Mouse (Mus musculus) intestine, embryonic 15.5 days (tissue): ENCODE data around the gene Hykk. TPM values are rescaled to one million over a fixed set of nuclear protein-coding genes. Genes with fewer than 3 reads are reported as not detected.

Source experiments
- ATAC-seq: fragments of 200-750 bp; cut with Nextera tagmentation; 2 replicates; pipeline ENCODE4 v1.8.0; 2017; ENCODE audit warnings: moderate TSS enrichment, moderate library complexity
- H3K27ac ChIP-seq: fragments of 300-500 bp; sonication (generic); 2 replicates; pipeline ENCODE4 v1.5.1; 2015; ENCODE audit warnings: mild to moderate bottlenecking, inconsistent platforms
- H3K27me3 ChIP-seq: fragments of 300-500 bp; sonication (generic); replicated peaks from 2 replicates; pipeline ENCODE4 v1.6.1; 2015; ENCODE audit warnings: inconsistent platforms
- H3K36me3 ChIP-seq: fragments of 300-500 bp; sonication (generic); 2 replicates; pipeline ENCODE4 v1.6.1; 2015; ENCODE audit warnings: inconsistent platforms
- H3K4me1 ChIP-seq: fragments of 300-500 bp; sonication (generic); replicated peaks from 2 replicates; pipeline ENCODE4 v1.6.1; 2015; ENCODE audit warnings: inconsistent platforms
- H3K4me2 ChIP-seq: fragments of 300-500 bp; sonication (generic); replicated peaks from 2 replicates; pipeline ENCODE4 v1.6.1; 2015; ENCODE audit warnings: mild to moderate bottlenecking, inconsistent platforms
- H3K4me3 ChIP-seq: fragments of 300-500 bp; sonication (generic); replicated peaks from 2 replicates; pipeline ENCODE4 v1.5.1; 2015; ENCODE audit warnings: inconsistent platforms
- H3K9ac ChIP-seq: fragments of 300-500 bp; sonication (generic); 2 replicates; pipeline ENCODE4 v1.6.1; 2015; ENCODE audit warnings: inconsistent platforms
- H3K9me3 ChIP-seq: fragments of 300-500 bp; sonication (generic); 2 replicates; pipeline ENCODE4 v1.6.1; 2016; ENCODE audit warnings: inconsistent platforms
- WGBS: fragments of 180-500 bp; shearing (Covaris S2); methylation state at CpG from one replicate; pipeline ENCODE4 v1.1.7; 2015; 5-methylcytosine and 5-hydroxymethylcytosine counted together
- polyA plus RNA-seq: library from polyadenylated mRNA; unstranded; fragments of >200 nt; fragmentation: Nextera tagmentation; extraction: Ambion mirVana; gene quantifications from 2 replicates; pipeline ENCODE4 v1.2.1, GENCODE M21; 2015

The Hykk gene
- 2.4 and 2.6 TPM in 2 replicates for polyA plus RNA-seq

DNA sequence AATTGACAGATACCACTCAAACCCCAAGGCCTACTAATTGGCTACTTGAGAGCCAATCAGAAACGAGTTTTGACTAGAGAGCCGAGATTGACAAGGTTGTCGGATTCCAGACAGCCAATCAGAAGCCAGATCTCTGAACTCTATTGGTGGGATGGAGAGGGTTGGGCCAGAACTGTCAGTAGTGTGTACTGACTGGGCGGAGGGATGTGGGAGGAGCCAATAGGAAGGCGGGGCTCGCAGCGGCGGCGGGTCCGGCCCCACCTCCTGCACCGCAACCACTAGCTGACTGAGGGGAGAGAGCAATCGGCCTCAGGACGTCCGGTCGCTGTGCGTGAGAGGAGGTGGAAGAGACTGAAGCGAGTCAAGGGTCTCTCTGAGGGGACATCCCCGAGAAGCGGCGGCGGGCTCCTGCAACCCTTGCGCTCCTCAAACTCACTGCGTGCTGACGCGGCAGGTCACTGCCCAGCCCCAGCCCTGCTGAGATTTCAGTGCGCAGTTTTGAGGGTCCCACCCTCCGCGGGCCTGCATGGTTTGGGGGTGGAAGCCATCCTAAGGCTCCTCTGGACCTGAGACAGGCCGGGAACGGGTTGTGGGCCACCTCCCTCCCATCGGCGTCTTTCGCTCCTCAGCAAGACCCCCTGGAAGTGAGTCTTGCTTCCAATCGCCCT lies at the start of gene Hykk:
TSS of gene Hykk (plus strand) at position 274 of the 668 bp plus-strand sequence.
- Histone ChIP-seq H3K4me3 (peak within 1 kb of the TSS; percentile 67), H3K9ac (peak within 1 kb of the TSS; percentile 63), H3K27me3 (no peaks in the 10 kb centered on the region), H3K27ac (peak within 1 kb of the TSS; percentile 67), H3K4me2 (peak within 1 kb of the TSS; percentile 84), H3K36me3 (no peaks in the 10 kb centered on the region), H3K4me1 (no peaks in the 10 kb centered on the region), H3K9me3 (no peaks in the 10 kb centered on the region)
- under 1% methylated on average over 34 of the region's 34 CpGs for WGBS
- ATAC-seq: peak; percentile 99

DNA sequence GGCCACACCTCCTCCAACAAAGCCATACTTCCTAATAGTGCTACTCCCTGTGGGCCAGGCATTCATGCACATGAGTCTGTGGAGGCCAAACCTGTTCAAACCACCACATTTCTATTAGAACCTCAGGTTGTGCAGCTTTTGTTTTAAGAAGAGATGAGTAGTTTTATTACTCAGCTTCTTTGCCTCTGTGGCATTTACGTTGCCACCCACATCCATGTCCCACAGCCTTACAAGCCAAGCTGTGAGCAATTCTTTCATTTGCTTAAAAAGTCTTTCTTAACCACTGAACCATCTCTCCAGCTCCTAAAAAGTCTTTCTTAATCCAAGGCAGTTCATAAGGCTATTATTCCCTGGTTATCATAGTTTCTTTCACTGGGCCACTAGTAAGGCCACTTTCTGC lies 38.3 kb upstream of the Hykk start:
- 94% methylated on average over 1 of the region's 1 CpGs for WGBS
- Histone ChIP-seq H3K27me3 (no peaks in the 10 kb centered on the region), H3K36me3 (peaks cover 3% of the 10 kb centered on the region; the same call in 1 of the 2 replicates), H3K9me3 (no peaks in the 10 kb centered on the region), H3K27ac (no peak overlapping the region), H3K4me3 (no peak overlapping the region), H3K4me2 (no peak overlapping the region), H3K4me1 (no peaks in the 10 kb centered on the region; the same call in 1 of the 2 replicates), H3K9ac (no peak overlapping the region)
- ATAC-seq: no peak

GRCm38 (mm10) chr9:54892111-54892510 lies 25.0 kb upstream of the Hykk start:
- H3K27ac ChIP-seq: no peak overlapping the region
- H3K4me2 ChIP-seq: no peak overlapping the region
- 76% methylated on average over 4 of the region's 4 CpGs for WGBS
- no peak overlapping the region for H3K4me3 ChIP-seq
- no peak overlapping the region for H3K9ac ChIP-seq
- no peaks in the 10 kb centered on the region for H3K9me3 ChIP-seq
- ATAC-seq: no peak
- H3K27me3 ChIP-seq: no peaks in the 10 kb centered on the region
- H3K4me1 ChIP-seq: no peaks in the 10 kb centered on the region
- peaks cover 6% of the 10 kb centered on the region for H3K36me3 ChIP-seq

- no peak overlapping the region for H3K9ac ChIP-seq
Observed at GRCm38 (mm10) chr9:54897097-54897496, 20.0 kb upstream of the Hykk start.

DNA sequence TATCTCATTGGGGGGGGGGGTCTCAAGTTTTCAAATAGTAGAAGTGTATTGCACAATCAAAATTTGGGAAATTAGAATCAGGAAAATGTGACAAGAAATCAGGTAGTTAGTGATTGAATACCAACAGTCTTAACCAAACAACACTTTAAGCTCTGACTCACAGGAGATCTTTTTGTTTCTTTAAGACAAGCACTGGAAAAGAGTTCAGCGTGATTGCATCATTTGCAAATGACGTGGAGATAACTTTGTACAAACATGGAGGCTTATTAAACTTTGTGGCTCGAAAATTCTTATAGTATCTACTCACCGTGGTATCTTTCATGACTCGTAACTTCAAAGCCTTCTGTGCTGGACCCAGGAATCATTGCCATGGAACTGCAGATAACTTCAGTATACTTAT lies 7.6 kb upstream of the Hykk start:
- no peak overlapping the region for H3K4me2 ChIP-seq
- no peak overlapping the region for H3K4me3 ChIP-seq
- no peak overlapping the region for H3K27ac ChIP-seq
- no peaks in the 10 kb centered on the region for H3K27me3 ChIP-seq
- 66% methylated on average over 5 of the region's 5 CpGs for WGBS
- no peak for ATAC-seq
- H3K9me3 ChIP-seq: no peaks in the 10 kb centered on the region
- H3K36me3 ChIP-seq: peaks cover 12% of the 10 kb centered on the region
- no peak overlapping the region for H3K9ac ChIP-seq
- no peaks in the 10 kb centered on the region for H3K4me1 ChIP-seq

More at GRCm38 (mm10) chr9:54897097-54897496, 20.0 kb upstream of the Hykk start:
- ATAC-seq: peak; percentile 31; the same call in 1 of the 2 replicates
- Histone ChIP-seq H3K27ac (no peak overlapping the region), H3K4me1 (no peaks in the 10 kb centered on the region), H3K27me3 (no peaks in the 10 kb centered on the region), H3K4me3 (no peak overlapping the region), H3K9me3 (no peaks in the 10 kb centered on the region), H3K4me2 (no peak overlapping the region), H3K36me3 (peaks cover 13% of the 10 kb centered on the region)
- 80% methylated on average over 3 of the region's 3 CpGs for WGBS

- WGBS: 61% methylated on average over 7 of the region's 7 CpGs
- no peak for ATAC-seq
- no peak overlapping the region for H3K27ac ChIP-seq
- no peak overlapping the region for H3K4me3 ChIP-seq
- no peak overlapping the region for H3K9ac ChIP-seq
- no peaks in the 10 kb centered on the region for H3K36me3 ChIP-seq
- H3K27me3 ChIP-seq: no peaks in the 10 kb centered on the region
- no peak overlapping the region for H3K4me2 ChIP-seq
- H3K4me1 ChIP-seq: no peaks in the 10 kb centered on the region
- H3K9me3 ChIP-seq: no peaks in the 10 kb centered on the region
Observed at GRCm38 (mm10) chr9:54915576-54915975, 1.5 kb upstream of the Hykk start.

DNA sequence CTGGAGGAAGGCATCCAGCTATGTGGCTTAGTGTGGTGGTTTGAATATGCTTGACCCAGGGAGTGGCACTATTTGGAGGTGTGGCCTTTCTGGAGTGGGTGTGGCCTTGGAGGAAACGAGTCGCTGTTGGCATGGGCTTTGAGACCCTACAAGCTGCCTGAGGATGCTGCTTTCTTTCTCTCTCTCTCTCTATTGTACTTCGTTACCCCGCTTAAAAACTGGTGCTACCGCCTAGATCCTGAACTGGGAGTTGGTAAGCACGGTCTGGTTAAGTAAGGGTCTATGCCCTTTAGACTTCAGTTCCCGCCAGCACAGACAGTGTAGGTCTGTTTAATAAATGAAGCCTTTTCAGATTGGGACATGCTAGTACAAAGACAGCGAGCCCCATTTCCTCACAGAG lies 682 bp upstream of the Hykk start:
- peak overlapping the region; percentile 84 for H3K4me2 ChIP-seq
- no peak overlapping the region for H3K27ac ChIP-seq
- H3K4me1 ChIP-seq: no peaks in the 10 kb centered on the region
- no peak overlapping the region for H3K9ac ChIP-seq
- no peaks in the 10 kb centered on the region for H3K36me3 ChIP-seq
- 0 out of 2 replicates have a peak overlapping the region, but pooled peaks have one; percentile 67 for H3K4me3 ChIP-seq
- peak; percentile 8 for ATAC-seq
- H3K9me3 ChIP-seq: no peaks in the 10 kb centered on the region
- H3K27me3 ChIP-seq: no peaks in the 10 kb centered on the region
- WGBS: 79% methylated on average over 8 of the region's 8 CpGs

- Histone ChIP-seq H3K36me3 (no peaks in the 10 kb centered on the region), H3K9me3 (no peaks in the 10 kb centered on the region), H3K9ac (no peak overlapping the region), H3K4me3 (no peak overlapping the region), H3K4me1 (no peaks in the 10 kb centered on the region), H3K27me3 (no peaks in the 10 kb centered on the region), H3K27ac (no peak overlapping the region), H3K4me2 (no peak overlapping the region)
- ATAC-seq: no peak
- 75% methylated on average over 2 of the region's 2 CpGs for WGBS
Observed at GRCm38 (mm10) chr9:54918191-54918590, 1.1 kb downstream of the Hykk start.

GRCm38 (mm10) chr9:54918781-54919180 lies 1.7 kb downstream of the Hykk start:
- Histone ChIP-seq H3K4me1 (no peaks in the 10 kb centered on the region), H3K36me3 (no peaks in the 10 kb centered on the region), H3K4me3 (no peak overlapping the region), H3K9ac (no peak overlapping the region), H3K27ac (no peak overlapping the region), H3K4me2 (no peak overlapping the region), H3K9me3 (no peaks in the 10 kb centered on the region), H3K27me3 (no peaks in the 10 kb centered on the region)
- WGBS: 84% methylated on average over 5 of the region's 5 CpGs
- ATAC-seq: no peak

DNA sequence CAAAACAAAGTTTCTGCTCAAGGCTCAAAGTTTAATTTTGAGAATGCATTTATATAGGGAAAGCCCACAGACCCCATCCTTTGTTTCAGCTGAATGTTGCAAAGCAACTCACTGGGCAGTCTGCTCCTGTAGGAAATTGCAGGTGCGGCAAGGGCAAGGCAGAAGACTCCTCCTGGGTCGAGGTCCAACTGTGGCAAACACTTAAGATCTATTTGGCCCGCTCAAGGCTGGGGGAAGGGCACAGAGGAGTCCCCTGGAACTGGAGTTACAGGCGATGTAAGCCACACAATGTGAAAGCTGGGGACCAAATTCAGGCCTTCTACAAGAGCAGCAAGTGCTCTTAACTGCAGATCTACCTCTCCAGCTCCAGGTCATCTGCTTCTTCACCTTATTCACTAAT lies 2.9 kb downstream of the Hykk start:
- H3K4me2 ChIP-seq: no peak overlapping the region
- no peak overlapping the region for H3K4me3 ChIP-seq
- no peaks in the 10 kb centered on the region for H3K27me3 ChIP-seq
- no peak overlapping the region for H3K9ac ChIP-seq
- H3K9me3 ChIP-seq: no peaks in the 10 kb centered on the region
- no peak overlapping the region for H3K27ac ChIP-seq
- 54% methylated on average over 4 of the region's 4 CpGs for WGBS
- no peaks in the 10 kb centered on the region for H3K4me1 ChIP-seq
- no peak for ATAC-seq
- no peaks in the 10 kb centered on the region for H3K36me3 ChIP-seq

- Histone ChIP-seq H3K36me3 (no peaks in the 10 kb centered on the region), H3K27ac (no peak overlapping the region), H3K9ac (no peak overlapping the region), H3K4me3 (no peak overlapping the region), H3K27me3 (no peaks in the 10 kb centered on the region), H3K4me1 (no peaks in the 10 kb centered on the region), H3K9me3 (no peaks in the 10 kb centered on the region), H3K4me2 (no peak overlapping the region)
- no peak for ATAC-seq
- 86% methylated on average over 1 of the region's 1 CpGs for WGBS
Observed at GRCm38 (mm10) chr9:54930741-54931140, 13.7 kb downstream of the Hykk start.

DNA sequence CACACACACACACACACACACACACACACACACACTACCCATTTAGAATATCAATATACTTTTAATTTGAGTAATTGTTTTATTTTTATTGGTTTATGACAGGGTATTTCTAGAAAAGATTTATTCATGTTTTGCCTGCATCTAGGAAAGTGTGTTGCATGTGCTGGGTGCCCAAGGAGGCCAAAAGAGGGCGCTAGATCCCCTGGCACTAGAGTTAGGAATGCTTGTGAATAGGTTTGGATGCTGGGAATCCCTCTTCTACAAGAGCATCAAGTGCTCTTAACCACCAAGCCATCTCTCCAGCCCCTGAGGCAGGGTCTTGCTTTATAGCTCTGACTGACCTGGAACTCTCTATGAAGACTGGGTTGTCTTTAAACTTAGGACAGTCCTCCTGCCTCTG lies 14.7 kb downstream of the Hykk start:
- no peak for ATAC-seq
- WGBS: 4% methylated on average over 1 of the region's 1 CpGs
- no peaks in the 10 kb centered on the region for H3K4me1 ChIP-seq
- no peak overlapping the region for H3K9ac ChIP-seq
- H3K27ac ChIP-seq: no peak overlapping the region
- no peaks in the 10 kb centered on the region for H3K27me3 ChIP-seq
- H3K4me3 ChIP-seq: no peak overlapping the region
- no peaks in the 10 kb centered on the region for H3K9me3 ChIP-seq
- H3K4me2 ChIP-seq: no peak overlapping the region
- no peaks in the 10 kb centered on the region for H3K36me3 ChIP-seq

DNA sequence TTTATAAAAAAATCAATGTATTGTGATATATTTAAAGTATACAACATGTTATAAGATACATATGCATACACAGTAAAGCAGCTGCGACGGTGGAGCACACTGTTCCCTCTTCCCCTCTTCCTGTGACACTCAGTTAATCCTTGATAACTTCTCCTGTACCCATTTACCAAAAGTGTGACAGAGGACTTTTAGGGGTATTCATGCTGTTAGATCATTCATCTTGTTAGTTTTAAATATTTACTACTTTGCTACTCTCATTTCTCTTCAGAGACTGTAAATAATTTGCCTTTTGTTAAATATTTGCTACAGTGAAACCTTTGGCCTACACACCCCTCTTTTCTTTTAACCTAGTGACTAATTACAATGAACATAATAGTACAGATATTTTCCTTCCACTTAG lies 15.3 kb downstream of the Hykk start:
- H3K4me3 ChIP-seq: no peak overlapping the region
- H3K27ac ChIP-seq: no peak overlapping the region
- ATAC-seq: no peak
- no peaks in the 10 kb centered on the region for H3K9me3 ChIP-seq
- H3K4me1 ChIP-seq: no peaks in the 10 kb centered on the region
- no peak overlapping the region for H3K9ac ChIP-seq
- H3K4me2 ChIP-seq: no peak overlapping the region
- WGBS: 60% methylated on average over 2 of the region's 2 CpGs
- no peaks in the 10 kb centered on the region for H3K27me3 ChIP-seq
- H3K36me3 ChIP-seq: no peaks in the 10 kb centered on the region
